Mouse (Mus musculus): Measurements from ENCODE around the gene Map3k4. TPM values are rescaled to one million over a fixed set of nuclear protein-coding genes. Genes with fewer than 3 reads are reported as not detected.

Map3k4 gene
- polyA plus RNA-seq, 1 experiment, result 19.6 TPM

DNA sequence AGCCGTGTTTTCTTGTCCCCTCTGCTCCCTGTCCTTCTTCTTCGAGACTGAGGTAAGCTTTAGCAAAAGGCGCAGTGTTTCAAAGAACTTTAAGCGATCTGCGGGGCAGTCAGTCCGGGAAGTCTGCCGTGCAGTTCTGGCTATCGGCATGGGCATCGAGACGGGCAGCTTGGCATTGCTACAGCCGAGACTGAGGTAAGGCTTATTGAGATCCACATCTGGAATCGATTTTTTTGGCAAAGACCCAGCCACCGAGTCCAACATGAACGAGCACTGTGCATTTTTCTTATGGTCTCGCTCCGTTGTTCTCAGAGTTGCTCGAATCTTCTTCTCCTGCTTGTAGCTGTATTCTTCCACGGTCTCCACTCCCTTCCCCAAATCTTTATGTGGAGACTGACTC lies 46.8 kb downstream of the Map3k4 start:
- H3K27me3 ChIP-seq (ENCODE audit: control insufficient read depth, insufficient read depth, insufficient read length), result no peaks in the 10 kb centered on the region
- no peak overlapping the region for H3ac ChIP-seq (ENCODE audit: control insufficient read depth, insufficient read length)
- TF ChIP-seq POLR2A (IDR thresholded peaks at IDR 0.05; ENCODE audit: insufficient read length, low read depth), result no peak
- TF ChIP-seq CEBPB (IDR thresholded peaks at IDR 0.05; ENCODE audit: insufficient read depth, poor library complexity, severe bottlenecking), result no peak
- TF ChIP-seq USF1 (IDR thresholded peaks at IDR 0.05; ENCODE audit: low read depth), result no peak
- TF ChIP-seq POLR2AphosphoS2 (IDR thresholded peaks at IDR 0.05; ENCODE audit: insufficient read length, low read depth), result no peak
- no peak for TF ChIP-seq SRF (IDR thresholded peaks at IDR 0.05; ENCODE audit: control insufficient read depth, insufficient read length, low read depth)
- no peak for TF ChIP-seq TCF3 (IDR thresholded peaks at IDR 0.05; ENCODE audit: insufficient read length, low read depth)
- TF ChIP-seq MYOD1 (IDR thresholded peaks at IDR 0.05; ENCODE audit: control insufficient read depth in 1 of 3, insufficient read length in 2 of 3, low read depth in 2 of 3), result no peak
- no peak for TF ChIP-seq TCF12 (IDR thresholded peaks at IDR 0.05; ENCODE audit: insufficient read depth, poor library complexity, severe bottlenecking)
- no peak for TF ChIP-seq E2F4 (IDR thresholded peaks at IDR 0.05; ENCODE audit: insufficient read depth)
- TF ChIP-seq MAX (IDR thresholded peaks at IDR 0.05; ENCODE audit: low read depth), result no peak
- no peak for TF ChIP-seq REST (IDR thresholded peaks at IDR 0.05; ENCODE audit: insufficient read depth, insufficient read length)
- peaks cover 10% of the 10 kb centered on the region for H3K36me3 ChIP-seq (ENCODE audit: control insufficient read depth, insufficient read depth)
- no peak overlapping the region for H3K4me3 ChIP-seq
- H3K79me2 ChIP-seq (ENCODE audit: control insufficient read depth, insufficient read depth), result peaks cover 5% of the 10 kb centered on the region
- H3K4me2 ChIP-seq (ENCODE audit: low read depth), result no peak overlapping the region

- H3K36me3 ChIP-seq (ENCODE audit: control insufficient read depth, insufficient read depth), result peaks cover 10% of the 10 kb centered on the region
- no peak overlapping the region for H3ac ChIP-seq (ENCODE audit: control insufficient read depth, insufficient read length)
- peaks cover 5% of the 10 kb centered on the region for H3K79me2 ChIP-seq (ENCODE audit: control insufficient read depth, insufficient read depth)
- TF ChIP-seq TCF3 (IDR thresholded peaks at IDR 0.05; ENCODE audit: insufficient read length, low read depth) (peak; percentile 97), TCF12 (IDR thresholded peaks at IDR 0.05; ENCODE audit: insufficient read depth, poor library complexity, severe bottlenecking) (peak; percentile 80), SRF (IDR thresholded peaks at IDR 0.05; ENCODE audit: control insufficient read depth, insufficient read length, low read depth) (no peak), MYOD1 (IDR thresholded peaks at IDR 0.05; ENCODE audit: control insufficient read depth in 1 of 3, insufficient read length in 2 of 3, low read depth in 2 of 3) (peak in 2 of 3 experiments; percentile 97 to 99), REST (IDR thresholded peaks at IDR 0.05; ENCODE audit: insufficient read depth, insufficient read length) (peak; percentile 9), POLR2A (IDR thresholded peaks at IDR 0.05; ENCODE audit: insufficient read length, low read depth) (no peak), MYOG (IDR thresholded peaks at IDR 0.05; ENCODE audit: control insufficient read depth in 1 of 3, insufficient read depth in 1 of 3, insufficient read length in 2 of 3, low read depth in 2 of 3) (peak; percentile 21 to 100 (median 99)), POLR2AphosphoS2 (IDR thresholded peaks at IDR 0.05; ENCODE audit: insufficient read length, low read depth) (no peak), CEBPB (IDR thresholded peaks at IDR 0.05; ENCODE audit: insufficient read depth, poor library complexity, severe bottlenecking) (no peak), USF1 (IDR thresholded peaks at IDR 0.05; ENCODE audit: low read depth) (no peak), E2F4 (IDR thresholded peaks at IDR 0.05; ENCODE audit: insufficient read depth) (no peak), MAX (IDR thresholded peaks at IDR 0.05; ENCODE audit: low read depth) (no peak)
- H3K4me2 ChIP-seq (ENCODE audit: low read depth), result no peak overlapping the region
- no peaks in the 10 kb centered on the region for H3K27me3 ChIP-seq (ENCODE audit: control insufficient read depth, insufficient read depth, insufficient read length)
- no peak overlapping the region for H3K4me3 ChIP-seq
Measured at GRCm38 (mm10) chr17:12268538-12268937, 50.1 kb downstream of the Map3k4 start.

- TF ChIP-seq TCF12 (IDR thresholded peaks at IDR 0.05; ENCODE audit: insufficient read depth, poor library complexity, severe bottlenecking), result no peak
- TF ChIP-seq SRF (IDR thresholded peaks at IDR 0.05; ENCODE audit: control insufficient read depth, insufficient read length, low read depth), result no peak
- no peak for TF ChIP-seq MYOD1 (IDR thresholded peaks at IDR 0.05; ENCODE audit: control insufficient read depth in 1 of 3, insufficient read length in 2 of 3, low read depth in 2 of 3)
- no peak for TF ChIP-seq POLR2A (IDR thresholded peaks at IDR 0.05; ENCODE audit: insufficient read length, low read depth)
- no peak for TF ChIP-seq CEBPB (IDR thresholded peaks at IDR 0.05; ENCODE audit: insufficient read depth, poor library complexity, severe bottlenecking)
- no peak for TF ChIP-seq POLR2AphosphoS2 (IDR thresholded peaks at IDR 0.05; ENCODE audit: insufficient read length, low read depth)
- TF ChIP-seq USF1 (IDR thresholded peaks at IDR 0.05; ENCODE audit: low read depth), result no peak
- TF ChIP-seq MAX (IDR thresholded peaks at IDR 0.05; ENCODE audit: low read depth), result no peak
- no peak for TF ChIP-seq MYOG (IDR thresholded peaks at IDR 0.05; ENCODE audit: control insufficient read depth in 1 of 3, insufficient read depth in 1 of 3, insufficient read length in 2 of 3, low read depth in 2 of 3)
- no peak for TF ChIP-seq REST (IDR thresholded peaks at IDR 0.05; ENCODE audit: insufficient read depth, insufficient read length)
- TF ChIP-seq TCF3 (IDR thresholded peaks at IDR 0.05; ENCODE audit: insufficient read length, low read depth), result no peak
- no peak for TF ChIP-seq E2F4 (IDR thresholded peaks at IDR 0.05; ENCODE audit: insufficient read depth)
- peaks cover 5% of the 10 kb centered on the region for H3K79me2 ChIP-seq (ENCODE audit: control insufficient read depth, insufficient read depth)
- no peaks in the 10 kb centered on the region for H3K27me3 ChIP-seq (ENCODE audit: control insufficient read depth, insufficient read depth, insufficient read length)
- H3K4me3 ChIP-seq, result no peak overlapping the region
- no peak overlapping the region for H3ac ChIP-seq (ENCODE audit: control insufficient read depth, insufficient read length)
- H3K36me3 ChIP-seq (ENCODE audit: control insufficient read depth, insufficient read depth), result peaks cover 10% of the 10 kb centered on the region
- no peak overlapping the region for H3K4me2 ChIP-seq (ENCODE audit: low read depth)
Measured at GRCm38 (mm10) chr17:12268091-12268490, 50.5 kb downstream of the Map3k4 start.

DNA sequence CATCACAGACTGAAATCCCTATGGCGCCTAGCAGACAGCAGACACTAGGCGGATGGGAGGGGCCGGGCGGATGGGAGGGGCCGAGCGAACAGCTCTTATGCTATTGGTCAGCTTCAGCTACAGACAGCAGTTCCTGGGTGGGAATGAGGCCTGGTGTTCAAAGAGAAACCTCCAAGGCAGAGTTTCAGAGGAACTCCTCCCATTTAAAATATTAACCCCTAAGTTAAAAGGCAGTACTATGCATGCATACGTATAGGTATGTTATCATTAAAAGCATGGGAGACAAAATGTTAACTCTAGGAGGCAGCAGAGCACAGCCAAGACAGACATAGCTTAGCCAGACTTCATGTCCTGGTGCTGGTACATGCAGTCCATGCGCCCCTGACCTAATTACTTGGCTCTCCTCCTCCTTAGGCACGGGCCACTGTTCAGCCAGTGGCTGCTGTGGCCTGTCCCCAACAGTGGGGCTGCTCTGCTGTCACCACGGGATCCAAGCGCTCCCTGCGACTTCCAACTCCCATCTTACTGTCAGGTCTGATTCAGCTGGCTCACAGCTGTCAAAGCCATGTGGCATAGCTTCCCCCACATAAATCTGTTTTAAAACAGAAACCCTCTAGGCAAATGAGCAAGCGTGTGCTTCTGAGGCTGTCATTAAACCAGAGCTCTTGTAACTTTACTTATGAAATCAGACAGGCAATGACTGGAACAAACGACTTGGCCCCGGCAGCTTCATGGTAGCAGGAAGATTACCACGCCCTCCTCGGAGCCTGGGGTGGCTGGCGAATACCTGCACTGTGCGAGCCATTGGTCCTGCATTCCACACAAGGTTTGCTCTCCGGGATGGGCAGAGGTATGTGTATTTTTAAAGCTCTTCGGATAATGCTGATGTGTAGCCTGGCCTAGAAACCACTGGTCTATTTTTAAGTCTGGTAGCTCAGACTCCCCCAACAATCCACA lies 52.3 kb downstream of the Map3k4 start:
- Histone ChIP-seq H3ac (ENCODE audit: control insufficient read depth, insufficient read length) (no peak overlapping the region), H3K4me3 (no peak overlapping the region), H3K36me3 (ENCODE audit: control insufficient read depth, insufficient read depth) (no peaks in the 10 kb centered on the region), H3K79me2 (ENCODE audit: control insufficient read depth, insufficient read depth) (peaks cover 5% of the 10 kb centered on the region), H3K4me2 (ENCODE audit: low read depth) (peak overlapping the region; percentile 55), H3K27me3 (ENCODE audit: control insufficient read depth, insufficient read depth, insufficient read length) (no peaks in the 10 kb centered on the region)
- TF ChIP-seq MYOD1 (IDR thresholded peaks at IDR 0.05; ENCODE audit: control insufficient read depth in 1 of 3, insufficient read length in 2 of 3, low read depth in 2 of 3) (peak; percentile 42 to 83 (median 67)), TCF12 (IDR thresholded peaks at IDR 0.05; ENCODE audit: insufficient read depth, poor library complexity, severe bottlenecking) (peak; percentile 61), MYOG (IDR thresholded peaks at IDR 0.05; ENCODE audit: control insufficient read depth in 1 of 3, insufficient read depth in 1 of 3, insufficient read length in 2 of 3, low read depth in 2 of 3) (peak; percentile 41 to 77 (median 70)), CEBPB (IDR thresholded peaks at IDR 0.05; ENCODE audit: insufficient read depth, poor library complexity, severe bottlenecking) (no peak)

Measured in myocyte (in vitro differentiated cells).